Mouse (Mus musculus): ENCODE data around the gene Hdac4.
A peak's percentile ranks its signal among the peaks of the same experiment; 100 is the strongest.

Hdac4 gene

GRCm38 (mm10) chr1:92100371-92100891 lies 95.1 kb downstream of the Hdac4 start:
- DNase-seq (ENCODE audit: extremely low spot score) = no peak

GRCm38 (mm10) chr1:92099964-92100363 lies 95.5 kb downstream of the Hdac4 start:
- no peak for DNase-seq (ENCODE audit: extremely low spot score)

- DNase-seq (ENCODE audit: extremely low spot score) = peak; percentile 9
Measured at GRCm38 (mm10) chr1:92099502-92099901, 96.0 kb downstream of the Hdac4 start.

- DNase-seq (ENCODE audit: extremely low spot score) = no peak
Measured at GRCm38 (mm10) chr1:92098456-92098855, 97.0 kb downstream of the Hdac4 start.

- no peak for DNase-seq (ENCODE audit: extremely low spot score)
Measured at GRCm38 (mm10) chr1:92096991-92097525, 98.4 kb downstream of the Hdac4 start.

GRCm38 (mm10) chr1:92092286-92092685 lies 103.2 kb downstream of the Hdac4 start:
- DNase-seq (ENCODE audit: extremely low spot score) = no peak

GRCm38 (mm10) chr1:92087821-92088220 lies 107.7 kb downstream of the Hdac4 start:
- no peak for DNase-seq (ENCODE audit: extremely low spot score)

- no peak for DNase-seq (ENCODE audit: extremely low spot score)
Measured at GRCm38 (mm10) chr1:92087343-92087742, 108.2 kb downstream of the Hdac4 start.

GRCm38 (mm10) chr1:92086841-92087240 lies 108.7 kb downstream of the Hdac4 start:
- DNase-seq (ENCODE audit: extremely low spot score) = no peak

- DNase-seq (ENCODE audit: extremely low spot score) = peak; percentile 12
Measured at GRCm38 (mm10) chr1:92086277-92086813, 109.2 kb downstream of the Hdac4 start.

- no peak for DNase-seq (ENCODE audit: extremely low spot score)
Measured at GRCm38 (mm10) chr1:92084738-92085137, 110.8 kb downstream of the Hdac4 start.

- peak; percentile 6 for DNase-seq (ENCODE audit: extremely low spot score)
Measured at GRCm38 (mm10) chr1:92084004-92084403, 111.5 kb downstream of the Hdac4 start.

- no peak for DNase-seq (ENCODE audit: extremely low spot score)
Measured at GRCm38 (mm10) chr1:92082837-92083541, 112.5 kb downstream of the Hdac4 start.

GRCm38 (mm10) chr1:92082156-92082836 lies 113.2 kb downstream of the Hdac4 start:
- DNase-seq (ENCODE audit: extremely low spot score) = no peak

- no peak for DNase-seq (ENCODE audit: extremely low spot score)
Measured at GRCm38 (mm10) chr1:92079982-92080537, 115.4 kb downstream of the Hdac4 start.

GRCm38 (mm10) chr1:92075312-92075711 lies 120.2 kb downstream of the Hdac4 start:
- no peak for DNase-seq (ENCODE audit: extremely low spot score)

GRCm38 (mm10) chr1:92074655-92075054 lies 120.8 kb downstream of the Hdac4 start:
- DNase-seq (ENCODE audit: extremely low spot score) = no peak

- no peak for DNase-seq (ENCODE audit: extremely low spot score)
Measured at GRCm38 (mm10) chr1:92069932-92070677, 125.4 kb downstream of the Hdac4 start.

GRCm38 (mm10) chr1:92069464-92069863 lies 126.0 kb downstream of the Hdac4 start:
- DNase-seq (ENCODE audit: extremely low spot score) = no peak

GRCm38 (mm10) chr1:92064307-92064706 lies 131.2 kb downstream of the Hdac4 start:
- DNase-seq (ENCODE audit: extremely low spot score) = no peak

GRCm38 (mm10) chr1:92063271-92063670 lies 132.2 kb downstream of the Hdac4 start:
- DNase-seq (ENCODE audit: extremely low spot score) = no peak

All from embryo, embryonic 9.5 days (tissue).